Mouse (Mus musculus): Measurements from ENCODE around the gene Rnf213. TPM values are rescaled to one million over a fixed set of nuclear protein-coding genes. Genes with fewer than 3 reads are reported as not detected.

Rnf213 gene
- polyA plus RNA-seq, 1 experiment from 2014 or later = 5.6 TPM

DNA sequence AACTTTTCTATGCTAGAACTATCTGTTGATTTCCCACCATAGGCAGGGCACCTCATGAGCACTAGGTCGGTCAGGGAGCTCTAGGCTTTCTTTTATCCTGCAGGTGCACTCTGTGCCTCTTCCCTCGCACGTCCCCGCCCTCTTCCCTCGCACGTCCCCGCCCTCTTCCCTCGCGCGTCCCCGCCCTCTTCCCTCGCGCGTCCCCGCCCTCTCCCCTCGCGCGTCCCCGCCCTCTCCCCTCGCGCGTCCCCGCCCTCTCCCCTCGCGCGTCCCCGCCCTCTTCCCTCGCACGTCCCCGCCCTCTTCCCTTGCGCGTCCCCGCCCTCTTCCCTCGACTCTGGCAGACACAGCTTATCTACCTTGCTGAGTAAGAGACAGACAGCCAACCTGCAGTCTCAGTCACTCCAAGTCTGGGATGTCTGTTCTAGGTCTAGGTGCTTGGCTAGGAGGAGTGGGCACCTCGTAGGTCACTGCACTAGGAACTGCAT, 35.8 kb downstream of the Rnf213 start:
- Histone ChIP-seq H3K27me3 (ENCODE audit: insufficient read depth, low read length) (no peaks in the 10 kb centered on the region), H3K4me3 (ENCODE audit: low read length) (peak overlapping the region; percentile 34), H3K9me3 (ENCODE audit: low read length) (no peaks in the 10 kb centered on the region), H3K36me3 (ENCODE audit: insufficient read depth, low read length) (peaks cover 11% of the 10 kb centered on the region; the same call in 1 of the 2 replicates), H3K4me1 (ENCODE audit: insufficient read depth, low read length) (peaks cover 10% of the 10 kb centered on the region), H3K9ac (replicated peaks; ENCODE audit: low read length) (peak overlapping the region; percentile 53), H3K4me2 (replicated peaks; ENCODE audit: low read depth, low read length) (peak overlapping the region; percentile 53), H3K27ac (ENCODE audit: low read length) (no peak overlapping the region)
- ATAC-seq (ENCODE audit: low FRiP score, low TSS enrichment) = peak; percentile 86
- 1% methylated on average over 14 of the region's 35 CpGs for WGBS

DNA sequence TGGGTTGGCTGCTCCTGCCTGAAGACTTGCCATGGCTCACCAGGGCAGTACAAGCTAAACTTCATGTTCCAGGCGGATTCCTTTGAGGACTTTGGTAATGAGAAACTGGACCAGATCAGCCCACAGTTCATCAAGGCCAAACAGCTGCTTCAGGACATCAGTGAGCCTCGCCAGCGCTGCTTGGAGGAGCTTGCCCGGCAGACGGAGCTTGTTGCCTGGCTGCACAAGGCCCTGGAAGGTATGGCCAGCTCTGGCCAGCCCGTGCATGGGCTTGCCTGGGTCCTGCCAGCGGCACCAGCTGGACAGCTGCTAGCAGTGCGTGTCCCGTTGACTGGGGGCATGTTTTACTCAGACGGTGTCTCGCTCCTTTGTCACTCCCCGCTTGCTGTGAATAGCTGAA, 38.6 kb downstream of the Rnf213 start:
- Histone ChIP-seq H3K9ac (replicated peaks; ENCODE audit: low read length) (no peak overlapping the region), H3K9me3 (ENCODE audit: low read length) (no peaks in the 10 kb centered on the region), H3K4me1 (ENCODE audit: insufficient read depth, low read length) (peaks cover 10% of the 10 kb centered on the region), H3K4me2 (replicated peaks; ENCODE audit: low read depth, low read length) (no peak overlapping the region), H3K27me3 (ENCODE audit: insufficient read depth, low read length) (no peaks in the 10 kb centered on the region), H3K4me3 (ENCODE audit: low read length) (no peak overlapping the region), H3K36me3 (ENCODE audit: insufficient read depth, low read length) (peaks cover 6% of the 10 kb centered on the region; the same call in 1 of the 2 replicates), H3K27ac (ENCODE audit: low read length) (no peak overlapping the region)
- no peak for ATAC-seq (ENCODE audit: low FRiP score, low TSS enrichment)
- WGBS = 88% methylated on average over 12 of the region's 12 CpGs

GRCm38 (mm10) chr11:119432706-119433105, 39.8 kb downstream of the Rnf213 start:
- Histone ChIP-seq H3K9ac (replicated peaks; ENCODE audit: low read length) (no peak overlapping the region), H3K36me3 (ENCODE audit: insufficient read depth, low read length) (peaks cover 6% of the 10 kb centered on the region; the same call in 1 of the 2 replicates), H3K27me3 (ENCODE audit: insufficient read depth, low read length) (no peaks in the 10 kb centered on the region), H3K4me2 (replicated peaks; ENCODE audit: low read depth, low read length) (no peak overlapping the region), H3K9me3 (ENCODE audit: low read length) (no peaks in the 10 kb centered on the region), H3K4me1 (ENCODE audit: insufficient read depth, low read length) (peaks cover 10% of the 10 kb centered on the region), H3K4me3 (ENCODE audit: low read length) (no peak overlapping the region), H3K27ac (ENCODE audit: low read length) (no peak overlapping the region)
- no peak for ATAC-seq (ENCODE audit: low FRiP score, low TSS enrichment)
- 84% methylated on average over 7 of the region's 7 CpGs for WGBS

DNA sequence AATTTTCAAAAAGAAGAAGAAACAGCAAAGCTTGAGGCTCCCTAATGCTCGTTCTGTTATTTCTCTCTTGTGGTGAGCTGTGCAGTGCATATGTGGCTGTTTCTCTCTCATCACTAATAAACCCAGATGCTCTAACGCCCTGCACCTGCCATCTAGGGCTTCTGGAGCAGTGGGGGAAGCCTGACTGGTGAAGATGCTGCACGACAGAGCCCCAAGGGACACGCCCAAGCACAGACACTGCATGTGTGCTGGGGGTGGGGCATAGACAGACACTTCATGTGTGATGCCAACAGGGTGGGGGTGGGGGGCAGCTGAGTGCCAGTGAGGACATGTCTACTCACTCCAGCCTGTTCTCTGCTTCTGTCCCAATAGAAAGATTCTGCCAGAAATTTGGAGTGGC, 41.4 kb downstream of the Rnf213 start:
- H3K9me3 ChIP-seq (ENCODE audit: low read length) = no peaks in the 10 kb centered on the region
- 83% methylated on average over 4 of the region's 4 CpGs for WGBS
- H3K4me1 ChIP-seq (ENCODE audit: insufficient read depth, low read length) = no peaks in the 10 kb centered on the region

GRCm38 (mm10) chr11:119435880-119436872, 43.3 kb downstream of the Rnf213 start:
- no peak overlapping the region for H3K27ac ChIP-seq (ENCODE audit: low read length)
- no peaks in the 10 kb centered on the region for H3K4me1 ChIP-seq (ENCODE audit: insufficient read depth, low read length)
- no peak for ATAC-seq (ENCODE audit: low FRiP score, low TSS enrichment)
- H3K4me2 ChIP-seq (replicated peaks; ENCODE audit: low read depth, low read length) = no peak overlapping the region
- H3K27me3 ChIP-seq (ENCODE audit: insufficient read depth, low read length) = no peaks in the 10 kb centered on the region
- WGBS = 81% methylated on average over 19 of the region's 19 CpGs
- H3K9me3 ChIP-seq (ENCODE audit: low read length) = no peaks in the 10 kb centered on the region
- H3K4me3 ChIP-seq (ENCODE audit: low read length) = no peak overlapping the region
- H3K9ac ChIP-seq (replicated peaks; ENCODE audit: low read length) = no peak overlapping the region
- peaks cover 8% of the 10 kb centered on the region; the same call in 1 of the 2 replicates for H3K36me3 ChIP-seq (ENCODE audit: insufficient read depth, low read length)

More for the DNA sequence above, 41.4 kb downstream of the Rnf213 start:
- H3K4me2 ChIP-seq (replicated peaks; ENCODE audit: low read depth, low read length) = no peak overlapping the region
- ATAC-seq (ENCODE audit: low FRiP score, low TSS enrichment) = no peak
- H3K4me3 ChIP-seq (ENCODE audit: low read length) = no peak overlapping the region
- H3K9ac ChIP-seq (replicated peaks; ENCODE audit: low read length) = no peak overlapping the region
- no peaks in the 10 kb centered on the region for H3K27me3 ChIP-seq (ENCODE audit: insufficient read depth, low read length)
- H3K36me3 ChIP-seq (ENCODE audit: insufficient read depth, low read length) = peaks cover 6% of the 10 kb centered on the region; the same call in 1 of the 2 replicates
- H3K27ac ChIP-seq (ENCODE audit: low read length) = no peak overlapping the region

- 86% methylated on average over 8 of the region's 8 CpGs for WGBS
These were observed 45.9 kb downstream of the Rnf213 start for GRCm38 (mm10) chr11:119438776-119439175.

GRCm38 (mm10) chr11:119442199-119442598, 49.3 kb downstream of the Rnf213 start:
- Histone ChIP-seq H3K4me3 (ENCODE audit: low read length) (no peak overlapping the region), H3K36me3 (ENCODE audit: insufficient read depth, low read length) (peaks cover 11% of the 10 kb centered on the region; the same call in 1 of the 2 replicates), H3K27ac (ENCODE audit: low read length) (no peak overlapping the region), H3K4me1 (ENCODE audit: insufficient read depth, low read length) (no peaks in the 10 kb centered on the region), H3K27me3 (ENCODE audit: insufficient read depth, low read length) (no peaks in the 10 kb centered on the region), H3K9ac (replicated peaks; ENCODE audit: low read length) (no peak overlapping the region), H3K9me3 (ENCODE audit: low read length) (no peaks in the 10 kb centered on the region), H3K4me2 (replicated peaks; ENCODE audit: low read depth, low read length) (no peak overlapping the region)
- WGBS = 92% methylated on average over 8 of the region's 8 CpGs
- no peak for ATAC-seq (ENCODE audit: low FRiP score, low TSS enrichment)

More at GRCm38 (mm10) chr11:119438776-119439175, 45.9 kb downstream of the Rnf213 start:
- Histone ChIP-seq H3K9me3 (ENCODE audit: low read length) (no peaks in the 10 kb centered on the region), H3K4me2 (replicated peaks; ENCODE audit: low read depth, low read length) (no peak overlapping the region), H3K27me3 (ENCODE audit: insufficient read depth, low read length) (no peaks in the 10 kb centered on the region), H3K4me3 (ENCODE audit: low read length) (no peak overlapping the region), H3K9ac (replicated peaks; ENCODE audit: low read length) (no peak overlapping the region), H3K27ac (ENCODE audit: low read length) (no peak overlapping the region), H3K4me1 (ENCODE audit: insufficient read depth, low read length) (no peaks in the 10 kb centered on the region), H3K36me3 (ENCODE audit: insufficient read depth, low read length) (peaks cover 9% of the 10 kb centered on the region; the same call in 1 of the 2 replicates)
- ATAC-seq (ENCODE audit: low FRiP score, low TSS enrichment) = no peak

DNA sequence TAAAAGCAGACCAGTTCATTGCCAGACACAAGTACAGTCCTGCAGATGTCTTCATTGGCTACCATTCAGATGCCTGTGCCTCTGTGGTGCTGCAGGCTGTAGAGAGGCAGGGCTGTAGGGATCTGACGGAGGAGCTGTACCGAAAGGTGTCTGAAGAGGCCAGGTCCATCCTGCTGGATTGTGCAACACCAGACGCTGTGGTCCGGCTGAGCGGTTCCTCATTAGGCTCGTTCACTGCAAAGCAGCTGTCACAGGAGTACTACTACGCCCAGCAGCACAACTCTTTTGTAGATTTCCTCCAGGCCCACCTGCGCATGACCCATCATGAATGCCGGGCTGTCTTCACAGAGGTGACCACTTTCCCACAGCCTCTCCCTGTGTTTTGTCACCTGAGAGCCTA, 50.5 kb downstream of the Rnf213 start:
- Histone ChIP-seq H3K9ac (replicated peaks; ENCODE audit: low read length) (no peak overlapping the region), H3K36me3 (ENCODE audit: insufficient read depth, low read length) (peaks cover 11% of the 10 kb centered on the region; the same call in 1 of the 2 replicates)
- ATAC-seq (ENCODE audit: low FRiP score, low TSS enrichment) = no peak

GRCm38 (mm10) chr11:119456097-119456496, 63.2 kb downstream of the Rnf213 start:
- Histone ChIP-seq H3K27me3 (ENCODE audit: insufficient read depth, low read length) (no peaks in the 10 kb centered on the region), H3K4me1 (ENCODE audit: insufficient read depth, low read length) (no peaks in the 10 kb centered on the region)
- WGBS = 71% methylated on average over 4 of the region's 4 CpGs

More for the DNA sequence above, 50.5 kb downstream of the Rnf213 start:
- Histone ChIP-seq H3K9me3 (ENCODE audit: low read length) (no peaks in the 10 kb centered on the region), H3K4me2 (replicated peaks; ENCODE audit: low read depth, low read length) (no peak overlapping the region), H3K4me3 (ENCODE audit: low read length) (no peak overlapping the region), H3K27ac (ENCODE audit: low read length) (no peak overlapping the region), H3K4me1 (ENCODE audit: insufficient read depth, low read length) (no peaks in the 10 kb centered on the region), H3K27me3 (ENCODE audit: insufficient read depth, low read length) (no peaks in the 10 kb centered on the region)
- WGBS = 90% methylated on average over 9 of the region's 9 CpGs

More at GRCm38 (mm10) chr11:119456097-119456496, 63.2 kb downstream of the Rnf213 start:
- H3K4me3 ChIP-seq (ENCODE audit: low read length) = no peak overlapping the region
- ATAC-seq (ENCODE audit: low FRiP score, low TSS enrichment) = no peak
- peaks cover 8% of the 10 kb centered on the region; the same call in 1 of the 2 replicates for H3K36me3 ChIP-seq (ENCODE audit: insufficient read depth, low read length)
- H3K27ac ChIP-seq (ENCODE audit: low read length) = no peak overlapping the region
- H3K9ac ChIP-seq (replicated peaks; ENCODE audit: low read length) = no peak overlapping the region
- no peaks in the 10 kb centered on the region for H3K9me3 ChIP-seq (ENCODE audit: low read length)
- H3K4me2 ChIP-seq (replicated peaks; ENCODE audit: low read depth, low read length) = no peak overlapping the region

Data from kidney, embryonic 16.5 days (tissue).